Mouse (Mus musculus): Measurements from ENCODE around the gene Itprid2.

Itprid2 gene

GRCm38 (mm10) chr2:79713662-79714091, 78.5 kb downstream of the Itprid2 start:
- peak; percentile 59 for DNase-seq (ENCODE audit: low read depth, low spot score)

- DNase-seq (ENCODE audit: low read depth, low spot score) = no peak
These were observed 79.6 kb downstream of the Itprid2 start for GRCm38 (mm10) chr2:79714745-79715144.

- DNase-seq (ENCODE audit: low read depth, low spot score) = no peak
These were observed 80.8 kb downstream of the Itprid2 start for GRCm38 (mm10) chr2:79715925-79716324.

- no peak for DNase-seq (ENCODE audit: low read depth, low spot score)
These were observed 82.7 kb downstream of the Itprid2 start for GRCm38 (mm10) chr2:79717846-79718245.

GRCm38 (mm10) chr2:79722415-79722814, 87.3 kb downstream of the Itprid2 start:
- no peak for DNase-seq (ENCODE audit: low read depth, low spot score)

All from skeletal muscle tissue, adult 2 months (tissue).